Mouse (Mus musculus) kidney, adult 2 months (tissue): ENCODE data around the gene Olfr311.

Source experiments
- CTCF ChIP-seq: fragments of 200-500 bp; conservative IDR thresholded peaks from 2 replicates; pipeline ENCODE4 v1.5.1; 2011; ENCODE audit warnings: low read depth, mild to moderate bottlenecking, control low read depth, low read length, moderate library complexity, mixed read lengths; ENCODE audit not compliant: insufficient read depth, insufficient read length
- POLR2A ChIP-seq: fragments of 200-500 bp; IDR thresholded peaks from one replicate; pipeline ENCODE4 v1.6.1; 2011; ENCODE audit warnings: low read depth, low read length, control low read depth

DNA sequence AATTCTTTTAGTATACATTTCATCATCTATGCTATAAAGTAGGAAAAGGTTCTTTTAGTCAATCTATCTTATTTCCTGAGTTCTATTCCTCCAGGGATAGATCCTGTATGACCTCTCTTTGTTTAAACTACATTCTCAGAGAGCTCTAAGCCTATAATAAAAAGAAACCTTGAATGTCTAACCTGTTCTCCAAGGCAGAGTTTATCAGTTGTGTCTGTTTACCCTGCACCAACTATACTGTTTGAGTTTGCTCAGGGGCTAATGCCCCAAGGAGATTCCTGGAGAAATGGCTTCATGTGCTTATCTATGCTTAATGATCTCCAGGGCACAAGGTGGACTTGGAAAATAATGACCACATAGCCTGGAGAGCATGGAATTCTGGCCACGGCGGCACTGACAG is 34.7 kb upstream of the Olfr311 start:
- TF ChIP-seq POLR2A (no peak), CTCF (no peak)
